Mouse (Mus musculus) lung, postnatal 10 days (tissue): ENCODE data around the gene Cxcl1.
"Not testable (repeated sequence)": the region's sequence is repeated elsewhere in the genome, so short reads cannot be mapped to it uniquely, and the experiment has no call there.

Source experiments
- DNase-seq: peaks from one replicate; pipeline ENCODE4 v3.0.0; 2021

Gene Cxcl1

GRCm38 (mm10) chr5:90890519-90891463 is at the start of gene Cxcl1:
Cxcl1 (plus strand) TSS chr5:90891241.
- peak; percentile 68 for DNase-seq

GRCm38 (mm10) chr5:90843891-90844290 is 47.1 kb upstream of the Cxcl1 start:
- peak; percentile 27 for DNase-seq

- DNase-seq = not testable (repeated sequence)
Measured at GRCm38 (mm10) chr5:90850096-90850495, 40.9 kb upstream of the Cxcl1 start.

- DNase-seq = not testable (repeated sequence)
Measured at GRCm38 (mm10) chr5:90851391-90851790, 39.6 kb upstream of the Cxcl1 start.

DNA sequence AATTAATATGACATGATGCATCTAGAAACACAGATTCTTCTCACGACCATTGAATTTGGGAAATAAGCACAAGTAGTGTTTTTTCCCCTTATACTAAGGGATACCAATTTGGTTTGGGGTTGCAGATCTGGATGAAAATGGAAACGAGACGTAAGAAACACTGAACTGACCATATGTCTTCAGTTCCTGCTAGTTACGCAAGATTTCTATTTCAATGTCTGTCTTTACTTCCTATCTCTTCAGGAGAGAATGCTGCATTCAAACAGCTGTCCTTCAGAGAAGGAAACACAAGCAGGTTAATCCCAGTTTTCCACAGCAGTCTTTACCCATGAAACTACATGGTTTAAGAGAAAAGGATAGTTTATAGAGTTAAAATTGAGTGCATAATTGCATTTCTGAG is 37.8 kb upstream of the Cxcl1 start:
- DNase-seq = no peak

GRCm38 (mm10) chr5:90855308-90856230 is 35.5 kb upstream of the Cxcl1 start:
- no peak for DNase-seq

- no peak for DNase-seq
Measured at GRCm38 (mm10) chr5:90857463-90857862, 33.6 kb upstream of the Cxcl1 start.

DNA sequence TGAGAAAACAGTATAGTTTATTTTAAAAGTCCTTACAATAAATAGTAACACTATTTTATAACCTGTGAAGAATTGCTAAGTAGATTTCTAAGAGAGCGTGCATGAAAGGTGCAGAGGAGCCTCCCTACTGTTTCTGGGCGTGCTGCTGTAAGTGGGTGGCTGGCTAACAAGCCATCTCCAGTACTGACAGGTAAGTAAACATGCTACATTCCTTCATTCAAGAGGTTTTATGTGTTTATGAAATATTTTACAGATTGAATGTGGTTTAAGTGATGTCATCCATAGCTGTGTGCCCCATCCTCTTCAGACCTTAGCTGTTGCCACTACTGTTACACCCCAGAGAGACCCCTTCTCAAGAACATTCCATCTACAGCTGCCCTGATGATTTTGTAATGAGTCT is 32.6 kb upstream of the Cxcl1 start:
- DNase-seq = no peak

- no peak for DNase-seq
Measured at GRCm38 (mm10) chr5:90859031-90859430, 32.0 kb upstream of the Cxcl1 start.

DNA sequence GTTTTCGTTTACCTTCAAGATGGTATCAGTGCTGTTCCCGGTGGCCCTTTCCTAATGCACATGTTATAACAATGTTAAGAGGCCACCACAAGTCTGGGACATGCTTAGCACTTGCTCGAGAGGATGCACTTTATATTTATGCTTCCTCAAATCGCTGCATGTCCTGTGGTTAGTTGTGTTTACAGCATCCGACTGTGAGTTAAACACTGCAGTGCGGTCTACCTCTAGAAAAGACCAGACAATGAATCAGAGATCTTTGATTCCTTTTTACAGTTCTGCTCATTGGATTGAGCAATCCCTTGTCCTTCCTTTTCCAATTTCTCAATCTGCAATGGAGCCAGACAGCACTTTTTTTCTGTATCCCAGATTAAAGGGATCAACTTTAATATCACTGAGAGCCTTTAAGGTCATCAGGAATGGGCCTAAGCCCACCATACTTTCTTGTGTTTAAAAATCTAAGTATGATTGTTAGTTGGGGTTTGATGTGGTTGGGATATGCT is 29.1 kb upstream of the Cxcl1 start:
- no peak for DNase-seq

GRCm38 (mm10) chr5:90866770-90867169 is 24.3 kb upstream of the Cxcl1 start:
- peak; percentile 36 for DNase-seq

DNA sequence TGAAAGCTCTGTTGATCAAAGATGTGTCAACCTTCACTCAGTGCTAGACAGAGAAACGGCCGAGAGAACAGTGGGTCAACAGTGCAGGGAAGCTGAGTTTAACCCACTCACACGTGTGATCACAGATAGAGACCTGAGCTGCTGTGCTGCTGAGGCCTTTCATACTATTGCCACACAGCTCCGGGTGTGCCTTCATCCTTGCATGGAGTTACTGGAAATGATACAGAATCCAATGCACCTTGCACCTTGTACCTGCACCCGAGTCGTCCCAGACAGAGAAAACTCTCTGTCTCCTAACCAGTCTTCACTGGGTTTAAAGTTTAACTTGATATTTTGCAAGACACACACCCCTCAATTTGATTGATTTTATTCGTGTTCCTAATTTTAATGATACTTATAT is 18.7 kb upstream of the Cxcl1 start:
- DNase-seq = no peak

- DNase-seq = peak; percentile 52
Measured at GRCm38 (mm10) chr5:90876045-90876444, 15.0 kb upstream of the Cxcl1 start.

DNA sequence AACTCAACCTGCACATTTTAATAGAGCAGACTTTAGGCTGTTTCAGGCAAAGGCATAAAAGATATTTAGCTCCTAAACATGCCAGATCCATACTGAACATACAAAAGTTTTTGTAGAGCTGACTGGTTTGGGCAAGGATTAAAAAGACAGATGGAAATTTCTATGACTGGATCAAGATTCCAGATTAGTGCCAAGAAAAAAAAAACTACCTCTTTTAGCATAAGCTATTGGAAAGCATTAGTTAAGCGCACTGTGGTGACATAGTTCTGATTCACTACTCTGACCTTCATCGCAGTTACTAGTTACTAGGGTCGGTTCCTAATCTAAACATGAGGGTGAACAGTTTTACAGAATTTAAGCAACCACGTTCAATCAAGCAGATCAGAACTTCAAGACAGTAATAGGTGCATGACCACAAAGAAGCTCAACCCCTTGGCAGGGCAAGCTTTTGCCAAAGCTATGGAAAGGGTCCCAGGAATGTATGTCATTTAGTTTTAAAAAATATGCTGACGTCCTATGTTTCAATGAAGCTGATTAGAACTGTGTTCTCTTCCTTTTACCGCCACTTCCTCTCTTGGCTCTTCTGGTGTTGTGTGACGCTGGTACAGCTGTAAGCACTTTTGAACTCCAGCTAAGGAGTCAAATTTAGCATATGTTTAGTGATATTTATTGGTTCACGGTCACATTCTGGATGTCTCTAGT is 14.4 kb upstream of the Cxcl1 start:
- DNase-seq = no peak

DNA sequence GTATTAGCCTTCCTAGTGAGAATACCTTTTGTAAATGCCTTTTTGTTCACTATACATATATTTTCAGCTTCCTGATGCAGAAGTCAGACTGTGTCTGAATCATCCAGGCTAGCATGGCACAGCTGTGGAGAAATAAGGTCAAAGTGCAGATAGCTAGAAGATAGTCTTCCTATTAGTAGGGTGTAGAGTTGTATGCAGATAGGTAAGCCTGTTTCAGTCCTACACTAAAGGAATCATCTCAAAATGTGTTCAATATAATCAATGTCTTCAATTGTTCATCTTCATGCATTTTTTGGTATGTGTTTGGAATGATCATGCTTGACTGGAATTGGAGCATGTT is 13.9 kb upstream of the Cxcl1 start:
- DNase-seq = no peak

GRCm38 (mm10) chr5:90879307-90880014 is 11.6 kb upstream of the Cxcl1 start:
- no peak for DNase-seq

DNA sequence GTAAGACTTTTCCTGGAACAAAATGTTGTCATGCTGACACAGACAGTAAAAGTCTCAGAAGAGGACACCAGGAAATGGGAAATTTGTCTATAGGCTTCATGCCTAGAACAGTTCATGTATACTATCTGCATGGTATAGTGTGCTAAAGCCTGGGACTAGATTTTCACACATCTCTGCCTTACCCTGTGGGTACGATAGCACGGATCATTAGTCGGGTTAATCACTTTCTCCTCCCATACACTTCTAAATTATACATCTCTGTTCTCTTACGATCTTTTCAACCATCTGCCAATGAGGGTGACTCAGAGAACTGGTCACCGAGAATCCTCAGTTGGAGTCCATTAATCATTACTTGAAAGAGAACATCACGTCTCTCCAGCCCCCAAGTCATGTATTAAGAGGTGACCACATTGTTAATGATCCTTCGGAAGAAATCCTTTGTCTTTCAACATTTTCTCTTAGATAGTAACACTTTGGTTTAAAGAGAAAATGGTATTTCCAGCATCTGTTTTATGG is 10.6 kb upstream of the Cxcl1 start:
- DNase-seq = no peak

- no peak for DNase-seq
Measured at GRCm38 (mm10) chr5:90881021-90881420, 10.0 kb upstream of the Cxcl1 start.

DNA sequence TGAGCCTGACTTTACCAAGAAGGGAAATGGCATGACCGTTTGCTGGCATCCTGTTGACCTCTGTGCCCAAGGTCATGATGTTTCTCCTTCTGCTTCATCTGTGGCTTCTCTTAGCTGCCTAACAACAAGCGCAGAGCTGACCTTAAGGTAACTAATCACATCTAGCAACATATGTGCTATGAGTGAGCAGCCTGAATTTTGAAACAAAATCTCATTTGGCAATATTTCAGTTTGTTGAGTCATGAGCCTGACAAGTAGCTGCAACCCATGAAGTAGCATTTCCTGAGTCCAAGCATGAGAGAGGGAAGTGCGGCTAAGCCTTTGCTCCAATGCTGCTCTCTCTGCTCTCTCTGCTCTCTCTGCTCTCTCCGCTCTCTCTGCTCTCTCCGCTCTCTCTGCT is 9.4 kb upstream of the Cxcl1 start:
- no peak for DNase-seq

GRCm38 (mm10) chr5:90882146-90882545 is 8.9 kb upstream of the Cxcl1 start:
- DNase-seq = no peak

GRCm38 (mm10) chr5:90884628-90885242 is 6.3 kb upstream of the Cxcl1 start:
- peak; percentile 54 for DNase-seq

GRCm38 (mm10) chr5:90888661-90889060 is 2.4 kb upstream of the Cxcl1 start:
- no peak for DNase-seq
